Mouse (Mus musculus): ENCODE measurements around the gene Pld4.

GRCm38 (mm10) chr12:112762018-112762417, 1.6 kb downstream of the Pld4 start:
- TF ChIP-seq ZNF384 (IDR thresholded peaks at IDR 0.05; ENCODE audit: low read depth, low read length), result no peak
- TF ChIP-seq CTCF (conservative IDR thresholded peaks at IDR 0.05 in 1 of 2, IDR thresholded peaks at IDR 0.05 in 1 of 2; ENCODE audit: low read depth in 2 of 2, low read length in 2 of 2), result no peak
